Mouse (Mus musculus) heart, embryonic 13.5 days (tissue): ENCODE measurements around the gene Exo1. TPM values are rescaled to one million over a fixed set of nuclear protein-coding genes. Genes with fewer than 3 reads are reported as not detected.

Experiments used
- ATAC-seq: fragments of 200-750 bp; cut with Nextera tagmentation; 2 replicates; pipeline ENCODE4 v1.8.0; 2017; ENCODE audit warnings: moderate TSS enrichment; ENCODE audit not compliant: insufficient number of reproducible peaks, low FRiP score, low TSS enrichment; ENCODE audit errors: extremely low read depth
- H3K27ac ChIP-seq: fragments of 300-500 bp; sonication (generic); replicated peaks from 2 replicates; pipeline ENCODE4 v1.5.1; 2015; ENCODE audit warnings: moderate library complexity, mild to moderate bottlenecking, inconsistent platforms
- H3K27me3 ChIP-seq: fragments of 300-500 bp; sonication (generic); replicated peaks from 2 replicates; pipeline ENCODE4 v1.6.1; 2015; ENCODE audit warnings: mild to moderate bottlenecking, inconsistent platforms
- H3K36me3 ChIP-seq: fragments of 300-500 bp; sonication (generic); 2 replicates; pipeline ENCODE4 v1.6.1; 2015; ENCODE audit warnings: mild to moderate bottlenecking, inconsistent platforms
- H3K4me1 ChIP-seq: fragments of 300-500 bp; sonication (generic); 2 replicates; pipeline ENCODE4 v1.6.1; 2015; ENCODE audit warnings: inconsistent platforms
- H3K4me2 ChIP-seq: fragments of 300-500 bp; sonication (generic); 2 replicates; pipeline ENCODE4 v1.6.1; 2015; ENCODE audit warnings: inconsistent platforms, mild to moderate bottlenecking, moderate library complexity
- H3K4me3 ChIP-seq: fragments of 300-500 bp; sonication (generic); 2 replicates; pipeline ENCODE4 v1.5.1; 2015; ENCODE audit warnings: moderate library complexity, mild to moderate bottlenecking, inconsistent platforms
- H3K9ac ChIP-seq: fragments of 300-500 bp; sonication (generic); 2 replicates; pipeline ENCODE4 v1.6.1; 2015; ENCODE audit warnings: inconsistent platforms, mild to moderate bottlenecking, moderate library complexity
- H3K9me3 ChIP-seq: fragments of 300-500 bp; sonication (generic); 2 replicates; pipeline ENCODE4 v1.6.1; 2016; ENCODE audit warnings: inconsistent platforms
- WGBS: fragments of 180-500 bp; shearing (Covaris S2); methylation state at CpG from one replicate; pipeline ENCODE4 v1.1.7; 2015; ENCODE audit warnings: mixed read lengths; 5-methylcytosine and 5-hydroxymethylcytosine counted together
- polyA plus RNA-seq: library from polyadenylated mRNA; unstranded; fragments of >200 nt; fragmentation: Nextera tagmentation; extraction: Ambion mirVana; gene quantifications from 2 replicates; pipeline ENCODE4 v1.2.1, GENCODE M21; 2015

Gene Exo1
- polyA plus RNA-seq, 1 experiment from 2014 or later: 38.4 TPM

DNA sequence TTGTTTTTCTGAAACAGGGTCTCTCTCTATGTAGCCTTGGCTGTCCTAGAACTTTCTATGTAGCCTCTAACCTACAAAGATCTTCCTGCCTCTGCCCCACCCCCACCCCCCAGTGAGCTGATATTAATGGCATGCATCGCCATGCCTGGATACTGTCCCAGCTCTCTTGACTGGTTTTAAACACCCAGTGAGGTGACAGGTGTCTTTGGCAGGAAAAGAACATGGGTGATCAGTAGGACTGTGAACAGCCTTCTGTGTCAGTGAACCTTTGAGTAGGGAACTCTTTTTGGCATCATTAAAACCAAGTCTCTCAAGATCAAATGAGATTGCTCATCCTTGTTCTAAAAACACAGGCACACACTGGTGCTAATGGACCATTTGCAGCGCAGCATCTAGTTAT, 81.4 kb downstream of the Exo1 start:
- no peak; the same call in 1 of the 2 replicates for ATAC-seq
- 67% methylated on average over 2 of the region's 2 CpGs for WGBS
- Histone ChIP-seq H3K27ac (no peak overlapping the region), H3K4me2 (no peak overlapping the region), H3K4me3 (no peak overlapping the region), H3K27me3 (no peaks in the 10 kb centered on the region), H3K9ac (no peak overlapping the region), H3K4me1 (no peaks in the 10 kb centered on the region), H3K36me3 (no peaks in the 10 kb centered on the region), H3K9me3 (no peaks in the 10 kb centered on the region)

Other genes starting within 250 kb of the Exo1 start
- gene Opn3, start 187.8 kb upstream of the Exo1 start, polyA plus RNA-seq: 10.9 and 14.5 TPM in 2 replicates
- 3.5 and 3.7 TPM in 2 replicates for gene Chml, start 187.7 kb upstream of the Exo1 start, polyA plus RNA-seq
- not detected in 2 replicates for gene Wdr64, start 182.0 kb upstream of the Exo1 start, polyA plus RNA-seq
- 0.15 TPM in 1 of 2 replicates, not detected in the other for gene Gm38100, start 39.7 kb downstream of the Exo1 start, polyA plus RNA-seq
- gene Rbm8a2, start 98.5 kb downstream of the Exo1 start, polyA plus RNA-seq: 0.25 and 0.55 TPM in 2 replicates